Mouse (Mus musculus) lung, postnatal 4 days (tissue): ENCODE data around the gene Prss57.

Experiments used
- DNase-seq, 2 experiments: peaks; one replicate each; pipeline ENCODE4 v3.0.0; 2021

Prss57 gene

GRCm38 (mm10) chr10:79748496-79748895, 42.3 kb downstream of the Prss57 start:
- no peak for DNase-seq

- DNase-seq: no peak
Observed at GRCm38 (mm10) chr10:79746774-79747151, 44.0 kb downstream of the Prss57 start.

- DNase-seq: peak; percentile 96 to 98
Observed at GRCm38 (mm10) chr10:79745898-79746773, 44.6 kb downstream of the Prss57 start, which contains the start of gene Polrmt. Gene Polrmt, minus strand, starts transcription at chr10:79746581.

DNA sequence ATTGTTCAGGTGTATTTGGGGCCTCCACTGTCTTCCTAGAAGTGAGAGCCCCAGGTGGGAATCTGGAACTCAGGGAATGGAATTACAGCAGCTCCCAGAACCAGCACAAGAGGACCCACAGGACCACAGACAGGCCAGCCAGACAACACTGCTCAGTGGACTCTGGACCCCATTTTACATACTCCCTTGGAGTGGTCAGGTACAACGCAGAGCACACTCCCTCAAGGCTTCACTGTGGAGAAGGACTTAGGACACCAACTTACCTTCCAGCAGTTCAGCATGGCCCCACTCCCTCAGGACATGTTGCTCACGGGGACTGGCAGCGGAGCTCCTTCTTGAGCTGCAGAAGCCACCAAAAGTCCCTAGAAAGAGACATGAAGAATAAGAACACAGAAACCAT, 45.4 kb downstream of the Prss57 start:
- DNase-seq: no peak

GRCm38 (mm10) chr10:79743650-79744365, 47.0 kb downstream of the Prss57 start:
- no peak for DNase-seq

DNA sequence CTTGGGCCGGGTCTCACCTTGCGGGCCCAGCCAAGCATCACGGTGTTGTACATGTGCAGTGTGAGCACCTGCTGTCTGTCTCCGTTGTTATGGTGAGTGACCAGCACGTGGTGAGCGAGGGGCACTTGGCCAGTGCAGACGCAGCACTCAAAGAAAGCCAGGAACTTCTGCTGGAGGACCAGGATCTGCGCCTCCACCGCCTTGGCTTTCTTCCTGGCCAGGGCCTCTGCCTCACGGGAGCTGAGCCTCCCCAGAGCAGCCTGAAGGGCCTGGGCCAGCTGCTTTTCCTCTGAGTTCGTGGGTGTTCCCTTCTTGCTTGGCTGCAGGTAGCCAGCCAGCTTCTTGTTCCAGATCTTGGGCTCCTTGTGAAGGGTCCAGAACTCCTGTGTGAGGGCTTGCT, 47.6 kb downstream of the Prss57 start:
- no peak for DNase-seq

GRCm38 (mm10) chr10:79740863-79741262, 49.9 kb downstream of the Prss57 start:
- no peak for DNase-seq

GRCm38 (mm10) chr10:79739234-79739633, 51.5 kb downstream of the Prss57 start:
- DNase-seq: no peak

- DNase-seq: no peak
Observed at GRCm38 (mm10) chr10:79738259-79738658, 52.5 kb downstream of the Prss57 start.

DNA sequence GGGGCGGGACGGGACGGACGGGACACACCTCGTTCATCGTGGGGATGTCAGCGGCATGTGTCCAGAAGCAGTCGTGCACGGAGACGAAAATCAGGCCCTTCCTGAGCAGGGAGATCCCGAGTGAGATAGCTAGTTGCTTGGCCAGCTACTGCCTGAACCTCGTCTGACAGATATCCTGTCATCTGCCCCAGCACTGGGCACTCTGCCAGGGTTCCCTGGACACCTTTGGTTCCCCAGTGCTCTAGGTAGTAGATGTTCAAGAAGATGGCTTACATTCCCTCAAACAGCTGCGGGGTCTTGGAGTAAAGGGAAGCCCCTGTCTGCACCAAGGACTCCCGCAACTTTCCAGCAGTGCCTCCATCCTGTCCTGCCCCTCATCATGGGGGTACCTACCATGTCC, 54.1 kb downstream of the Prss57 start:
- DNase-seq: no peak

- no peak for DNase-seq
Observed at GRCm38 (mm10) chr10:79735361-79735760, 55.4 kb downstream of the Prss57 start.

DNA sequence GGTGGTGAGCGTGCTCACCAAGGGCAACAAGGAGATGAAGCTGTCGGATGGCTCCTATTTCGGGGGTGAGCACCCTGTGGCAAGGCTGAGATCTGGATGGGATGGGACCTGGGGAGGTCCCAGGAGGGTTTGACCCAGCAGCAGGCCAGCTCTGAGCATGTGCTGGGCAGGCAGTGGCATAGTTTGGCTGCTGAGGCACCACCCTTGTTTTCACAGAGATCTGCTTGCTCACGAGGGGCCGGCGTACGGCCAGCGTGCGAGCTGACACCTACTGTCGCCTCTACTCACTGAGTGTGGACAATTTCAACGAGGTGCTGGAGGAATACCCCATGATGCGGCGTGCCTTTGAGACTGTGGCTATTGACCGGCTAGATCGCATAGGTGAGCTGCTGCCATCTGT, 56.9 kb downstream of the Prss57 start:
- DNase-seq: no peak

GRCm38 (mm10) chr10:79732500-79732899, 58.3 kb downstream of the Prss57 start:
- no peak for DNase-seq
